Mouse (Mus musculus): ENCODE measurements around the gene Capn2. TPM values are rescaled to one million over a fixed set of nuclear protein-coding genes. Genes with fewer than 3 reads are reported as not detected.

Gene Capn2
- polyA plus RNA-seq, 1 experiment from 2014 or later = 39.6 TPM

DNA sequence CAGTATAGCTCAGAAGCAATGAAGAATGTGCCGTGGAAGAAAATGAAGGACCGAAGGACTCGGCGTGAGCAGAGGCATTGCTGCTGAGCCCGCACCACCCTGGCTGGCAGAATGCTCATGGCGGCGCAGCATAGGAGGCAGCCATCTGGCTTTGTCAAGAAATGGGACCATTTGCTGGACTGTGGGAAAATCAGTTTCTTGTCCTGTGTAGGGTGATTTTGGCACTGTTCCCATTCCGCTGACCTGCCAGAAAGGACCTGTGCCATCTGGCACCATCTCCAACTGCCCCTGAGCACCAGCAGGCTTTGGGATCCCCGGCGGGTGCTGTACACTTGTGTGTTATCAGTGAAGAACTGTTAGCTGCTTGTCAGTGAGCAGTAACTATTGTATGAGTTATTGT, 55.6 kb downstream of the Capn2 start:
- Histone ChIP-seq H3K4me1 (ENCODE audit: control insufficient read depth, insufficient read depth, low read length) (no peaks in the 10 kb centered on the region), H3K27ac (ENCODE audit: low read depth, low read length) (peak overlapping the region; percentile 18; the same call in 1 of the 2 replicates), H3K4me3 (ENCODE audit: low read depth, low read length) (no peak overlapping the region), H3K9me3 (replicated peaks; ENCODE audit: control insufficient read depth, low read length) (no peaks in the 10 kb centered on the region), H3K9ac (ENCODE audit: low read length) (no peak overlapping the region), H3K4me2 (ENCODE audit: low read length) (no peak overlapping the region), H3K36me3 (ENCODE audit: control insufficient read depth, insufficient read depth, low read length) (peaks cover 33% of the 10 kb centered on the region), H3K27me3 (replicated peaks; ENCODE audit: control insufficient read depth, insufficient read depth, low read length) (no peaks in the 10 kb centered on the region)
- 66% methylated on average over 10 of the region's 10 CpGs for WGBS
- peak; percentile 72 for ATAC-seq
- peak; percentile 55 for DNase-seq (ENCODE audit: low spot score)

DNA sequence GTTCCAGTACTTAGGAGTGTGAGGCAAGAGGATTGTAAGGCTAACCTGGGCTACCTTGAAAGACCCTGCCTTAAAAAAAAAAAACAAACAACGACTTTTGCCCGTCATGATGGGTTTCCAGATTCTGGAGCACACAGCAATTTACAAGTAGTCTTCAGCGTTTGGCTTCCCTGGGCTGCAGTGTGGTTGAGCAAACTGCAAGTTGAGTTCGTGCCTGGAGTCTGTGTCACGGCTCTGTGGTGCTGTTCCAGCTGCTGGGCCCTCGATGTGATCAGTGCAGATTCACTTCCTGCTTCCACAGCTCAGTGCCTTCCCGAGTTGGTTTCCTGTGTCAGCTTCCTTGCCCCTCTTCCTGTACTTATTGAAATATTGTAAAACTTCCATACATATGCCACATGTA, 56.1 kb downstream of the Capn2 start:
- Histone ChIP-seq H3K27ac (ENCODE audit: low read depth, low read length) (0 out of 2 replicates have a peak overlapping the region, but pooled peaks have one; percentile 18), H3K4me1 (ENCODE audit: control insufficient read depth, insufficient read depth, low read length) (no peaks in the 10 kb centered on the region), H3K4me3 (ENCODE audit: low read depth, low read length) (no peak overlapping the region), H3K27me3 (replicated peaks; ENCODE audit: control insufficient read depth, insufficient read depth, low read length) (no peaks in the 10 kb centered on the region), H3K9me3 (replicated peaks; ENCODE audit: control insufficient read depth, low read length) (no peaks in the 10 kb centered on the region), H3K36me3 (ENCODE audit: control insufficient read depth, insufficient read depth, low read length) (peaks cover 35% of the 10 kb centered on the region), H3K9ac (ENCODE audit: low read length) (no peak overlapping the region), H3K4me2 (ENCODE audit: low read length) (no peak overlapping the region)
- DNase-seq (ENCODE audit: low spot score) (peak; percentile 5), ATAC-seq (no peak)
- WGBS = 79% methylated on average over 7 of the region's 7 CpGs

- ATAC-seq (no peak), DNase-seq (ENCODE audit: low spot score) (no peak)
- H3K27me3 ChIP-seq (replicated peaks; ENCODE audit: control insufficient read depth, insufficient read depth, low read length) = no peaks in the 10 kb centered on the region
- no peak overlapping the region for H3K4me3 ChIP-seq (ENCODE audit: low read depth, low read length)
- no peak overlapping the region for H3K4me2 ChIP-seq (ENCODE audit: low read length)
- peaks cover 40% of the 10 kb centered on the region for H3K36me3 ChIP-seq (ENCODE audit: control insufficient read depth, insufficient read depth, low read length)
- WGBS = 77% methylated on average over 13 of the region's 13 CpGs
- H3K27ac ChIP-seq (ENCODE audit: low read depth, low read length) = 0 out of 2 replicates have a peak overlapping the region, but pooled peaks have one; percentile 15
- H3K9ac ChIP-seq (ENCODE audit: low read length) = no peak overlapping the region
- H3K4me1 ChIP-seq (ENCODE audit: control insufficient read depth, insufficient read depth, low read length) = no peaks in the 10 kb centered on the region
- no peaks in the 10 kb centered on the region for H3K9me3 ChIP-seq (replicated peaks; ENCODE audit: control insufficient read depth, low read length)
Observed at GRCm38 (mm10) chr1:182460291-182461244, 56.8 kb downstream of the Capn2 start.

GRCm38 (mm10) chr1:182459436-182459835, 58.0 kb downstream of the Capn2 start:
- no peak overlapping the region for H3K4me2 ChIP-seq (ENCODE audit: low read length)
- H3K4me3 ChIP-seq (ENCODE audit: low read depth, low read length) = no peak overlapping the region
- H3K27me3 ChIP-seq (replicated peaks; ENCODE audit: control insufficient read depth, insufficient read depth, low read length) = no peaks in the 10 kb centered on the region
- ATAC-seq = no peak
- H3K9ac ChIP-seq (ENCODE audit: low read length) = no peak overlapping the region
- 93% methylated on average over 8 of the region's 8 CpGs for WGBS
- H3K27ac ChIP-seq (ENCODE audit: low read depth, low read length) = no peak overlapping the region
- peaks cover 51% of the 10 kb centered on the region for H3K36me3 ChIP-seq (ENCODE audit: control insufficient read depth, insufficient read depth, low read length)
- no peaks in the 10 kb centered on the region for H3K9me3 ChIP-seq (replicated peaks; ENCODE audit: control insufficient read depth, low read length)
- DNase-seq (ENCODE audit: low spot score) = no peak
- no peaks in the 10 kb centered on the region for H3K4me1 ChIP-seq (ENCODE audit: control insufficient read depth, insufficient read depth, low read length)

DNA sequence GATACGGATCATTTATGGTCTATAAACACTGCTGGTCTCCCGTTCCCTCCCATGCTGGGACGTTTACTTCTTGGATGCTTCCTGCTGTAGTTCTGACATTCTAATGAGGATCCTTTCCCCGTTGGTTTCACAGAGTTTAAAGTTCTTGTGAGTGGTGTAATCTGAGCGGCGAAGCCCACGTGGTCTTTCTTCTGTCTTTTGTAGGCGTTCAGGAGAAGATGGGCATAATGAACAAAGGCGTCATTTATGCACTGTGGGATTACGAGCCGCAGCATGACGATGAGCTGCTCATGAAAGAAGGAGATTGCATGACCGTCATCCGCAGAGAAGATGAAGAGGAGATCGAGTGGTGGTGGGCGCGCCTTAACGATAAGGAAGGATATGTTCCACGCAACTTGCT, 58.9 kb downstream of the Capn2 start:
- H3K4me1 ChIP-seq (ENCODE audit: control insufficient read depth, insufficient read depth, low read length) = no peaks in the 10 kb centered on the region
- no peak overlapping the region for H3K4me2 ChIP-seq (ENCODE audit: low read length)
- DNase-seq (ENCODE audit: low spot score) (no peak), ATAC-seq (no peak)
- H3K9me3 ChIP-seq (replicated peaks; ENCODE audit: control insufficient read depth, low read length) = no peaks in the 10 kb centered on the region
- peaks cover 57% of the 10 kb centered on the region for H3K36me3 ChIP-seq (ENCODE audit: control insufficient read depth, insufficient read depth, low read length)
- 74% methylated on average over 19 of the region's 19 CpGs for WGBS
- no peak overlapping the region for H3K4me3 ChIP-seq (ENCODE audit: low read depth, low read length)
- no peaks in the 10 kb centered on the region for H3K27me3 ChIP-seq (replicated peaks; ENCODE audit: control insufficient read depth, insufficient read depth, low read length)
- H3K27ac ChIP-seq (ENCODE audit: low read depth, low read length) = no peak overlapping the region
- no peak overlapping the region for H3K9ac ChIP-seq (ENCODE audit: low read length)

DNA sequence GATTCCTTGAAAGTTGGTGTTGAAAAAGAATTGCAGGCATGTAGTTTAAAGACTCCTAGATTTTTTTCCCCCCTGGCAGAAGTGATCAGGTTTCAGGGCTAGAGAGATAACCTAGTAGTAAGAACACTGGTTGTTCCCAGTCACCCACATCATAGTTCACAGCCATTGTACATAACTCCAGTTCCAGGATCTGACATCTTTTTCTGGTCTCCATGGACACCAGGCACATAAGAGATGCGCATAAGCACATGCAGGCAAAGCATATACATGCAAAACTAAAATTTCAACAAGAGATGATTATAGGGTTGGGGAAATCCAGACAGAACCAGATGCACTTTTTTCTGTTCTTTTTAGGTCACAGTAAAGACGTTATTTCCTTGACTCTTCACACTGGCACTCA, 62.3 kb downstream of the Capn2 start:
- H3K27ac ChIP-seq (ENCODE audit: low read depth, low read length) = no peak overlapping the region
- no peak for ATAC-seq

DNA sequence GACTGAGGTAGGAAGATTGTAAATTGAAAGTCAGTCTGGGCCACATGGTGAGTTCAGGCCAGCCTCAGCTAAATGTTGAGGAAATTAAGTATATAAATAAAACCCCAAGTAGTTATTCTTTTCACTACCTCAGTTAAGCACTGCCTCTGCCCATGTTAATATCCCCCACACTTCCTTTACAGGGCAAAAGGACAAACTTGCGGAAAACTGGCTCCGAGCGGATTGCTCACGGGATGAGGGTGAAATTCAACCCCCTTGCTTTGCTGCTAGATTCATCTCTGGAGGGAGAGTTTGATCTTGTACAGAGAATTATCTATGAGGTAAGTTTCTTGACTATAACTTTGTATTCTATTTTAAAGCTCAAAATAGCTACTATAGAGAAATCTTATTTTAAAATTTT, 64.9 kb downstream of the Capn2 start:
- no peaks in the 10 kb centered on the region for H3K9me3 ChIP-seq (replicated peaks; ENCODE audit: control insufficient read depth, low read length)
- no peak for ATAC-seq
- H3K4me1 ChIP-seq (ENCODE audit: control insufficient read depth, insufficient read depth, low read length) = no peaks in the 10 kb centered on the region
- no peak overlapping the region for H3K4me3 ChIP-seq (ENCODE audit: low read depth, low read length)
- peaks cover 56% of the 10 kb centered on the region for H3K36me3 ChIP-seq (ENCODE audit: control insufficient read depth, insufficient read depth, low read length)
- H3K27ac ChIP-seq (ENCODE audit: low read depth, low read length) = no peak overlapping the region
- no peaks in the 10 kb centered on the region for H3K27me3 ChIP-seq (replicated peaks; ENCODE audit: control insufficient read depth, insufficient read depth, low read length)
- no peak overlapping the region for H3K4me2 ChIP-seq (ENCODE audit: low read length)
- 96% methylated on average over 4 of the region's 4 CpGs for WGBS
- no peak for DNase-seq (ENCODE audit: low spot score)
- H3K9ac ChIP-seq (ENCODE audit: low read length) = no peak overlapping the region

More for the DNA sequence above, 62.3 kb downstream of the Capn2 start:
- H3K4me1 ChIP-seq (ENCODE audit: control insufficient read depth, insufficient read depth, low read length) = no peaks in the 10 kb centered on the region
- H3K27me3 ChIP-seq (replicated peaks; ENCODE audit: control insufficient read depth, insufficient read depth, low read length) = no peaks in the 10 kb centered on the region
- H3K9ac ChIP-seq (ENCODE audit: low read length) = no peak overlapping the region
- no peak for DNase-seq (ENCODE audit: low spot score)
- H3K36me3 ChIP-seq (ENCODE audit: control insufficient read depth, insufficient read depth, low read length) = peaks cover 51% of the 10 kb centered on the region
- H3K4me3 ChIP-seq (ENCODE audit: low read depth, low read length) = no peak overlapping the region
- no peaks in the 10 kb centered on the region for H3K9me3 ChIP-seq (replicated peaks; ENCODE audit: control insufficient read depth, low read length)
- no peak overlapping the region for H3K4me2 ChIP-seq (ENCODE audit: low read length)
- WGBS = 86% methylated on average over 2 of the region's 2 CpGs

- ATAC-seq (no peak), DNase-seq (ENCODE audit: low spot score) (no peak)
- Histone ChIP-seq H3K36me3 (ENCODE audit: control insufficient read depth, insufficient read depth, low read length) (peaks cover 68% of the 10 kb centered on the region), H3K9me3 (replicated peaks; ENCODE audit: control insufficient read depth, low read length) (no peaks in the 10 kb centered on the region), H3K27ac (ENCODE audit: low read depth, low read length) (no peak overlapping the region), H3K4me3 (ENCODE audit: low read depth, low read length) (no peak overlapping the region), H3K27me3 (replicated peaks; ENCODE audit: control insufficient read depth, insufficient read depth, low read length) (no peaks in the 10 kb centered on the region), H3K4me2 (ENCODE audit: low read length) (no peak overlapping the region), H3K9ac (ENCODE audit: low read length) (no peak overlapping the region), H3K4me1 (ENCODE audit: control insufficient read depth, insufficient read depth, low read length) (no peaks in the 10 kb centered on the region)
- 92% methylated on average over 14 of the region's 14 CpGs for WGBS
Observed at GRCm38 (mm10) chr1:182448276-182449035, 69.0 kb downstream of the Capn2 start.

Measured in forebrain, embryonic 14.5 days (tissue).